Mouse (Mus musculus): Measurements from ENCODE around the gene Crp. TPM values are rescaled to one million over a fixed set of nuclear protein-coding genes. Genes with fewer than 3 reads are reported as not detected.

The Crp gene
- total and polyA plus RNA-seq, 3 experiments: not detected

- no peaks in the 10 kb centered on the region for H3K27me3 ChIP-seq (ENCODE audit: control insufficient read depth in 1 of 2, insufficient read depth in 2 of 2, low read length in 2 of 2)
- no peaks in the 10 kb centered on the region for H3K9me3 ChIP-seq (replicated peaks; ENCODE audit: insufficient read depth, low read length)
- H3K9ac ChIP-seq (ENCODE audit: control insufficient read depth, low read depth, low read length, poor library complexity, severe bottlenecking): no peak overlapping the region
- no peak for DNase-seq (ENCODE audit: low read depth, low spot score)
- no peak overlapping the region for H3K27ac ChIP-seq (ENCODE audit: control insufficient read depth, low read depth, low read length)
- no peak overlapping the region for H3K4me3 ChIP-seq (ENCODE audit: control insufficient read depth in 1 of 2, insufficient read depth in 1 of 2, low read depth in 2 of 2, low read length in 2 of 2)
- H3K4me1 ChIP-seq (ENCODE audit: control insufficient read depth in 1 of 2, insufficient read depth in 2 of 2, low read length in 2 of 2): no peaks in the 10 kb centered on the region
- no peaks in the 10 kb centered on the region for H3K79me2 ChIP-seq (ENCODE audit: control insufficient read depth, insufficient read depth, low read length, poor library complexity)
- H3K36me3 ChIP-seq (ENCODE audit: control insufficient read depth in 1 of 2, insufficient read depth in 2 of 2, low read length in 2 of 2): no peaks in the 10 kb centered on the region
- no peak for TF ChIP-seq POLR2A (IDR thresholded peaks at IDR 0.05; ENCODE audit: control insufficient read depth in 1 of 2, insufficient read depth in 1 of 2, low read depth in 1 of 2, low read length in 2 of 2, poor library complexity in 1 of 2)
Observed at GRCm38 (mm10) chr1:172680742-172681141, 17.1 kb upstream of the Crp start.

- H3K27ac ChIP-seq (ENCODE audit: control insufficient read depth, low read depth, low read length): no peak overlapping the region
- H3K36me3 ChIP-seq (ENCODE audit: control insufficient read depth in 1 of 2, insufficient read depth in 2 of 2, low read length in 2 of 2): no peaks in the 10 kb centered on the region
- TF ChIP-seq MAX (IDR thresholded peaks at IDR 0.05; ENCODE audit: low read length) (no peak), CHD2 (IDR thresholded peaks at IDR 0.05; ENCODE audit: low read length) (no peak)
- no peaks in the 10 kb centered on the region for H3K27me3 ChIP-seq (ENCODE audit: control insufficient read depth in 1 of 2, insufficient read depth in 2 of 2, low read length in 2 of 2)
- H3K4me3 ChIP-seq (ENCODE audit: control insufficient read depth in 1 of 2, insufficient read depth in 1 of 2, low read depth in 2 of 2, low read length in 2 of 2): no peak overlapping the region
- H3K79me2 ChIP-seq (ENCODE audit: control insufficient read depth, insufficient read depth, low read length, poor library complexity): no peaks in the 10 kb centered on the region
- no peak overlapping the region for H3K9ac ChIP-seq (ENCODE audit: control insufficient read depth, low read depth, low read length, poor library complexity, severe bottlenecking)
- H3K4me1 ChIP-seq (ENCODE audit: control insufficient read depth in 1 of 2, insufficient read depth in 2 of 2, low read length in 2 of 2): no peaks in the 10 kb centered on the region
- H3K9me3 ChIP-seq (replicated peaks; ENCODE audit: insufficient read depth, low read length): no peaks in the 10 kb centered on the region
- no peak for DNase-seq (ENCODE audit: low read depth, low spot score)
Observed at GRCm38 (mm10) chr1:172683551-172683950, 14.3 kb upstream of the Crp start.

GRCm38 (mm10) chr1:172683957-172684356, 13.9 kb upstream of the Crp start:
- TF ChIP-seq GATA1 (IDR thresholded peaks at IDR 0.05; ENCODE audit: low read depth, low read length) (no peak), TCF12 (IDR thresholded peaks at IDR 0.05; ENCODE audit: low read depth, low read length) (no peak), JUND (IDR thresholded peaks at IDR 0.05; ENCODE audit: low read depth, low read length) (no peak), BHLHE40 (IDR thresholded peaks at IDR 0.05; ENCODE audit: borderline replicate concordance, low read depth, low read length) (no peak), USF1 (IDR thresholded peaks at IDR 0.05; ENCODE audit: low read depth, low read length) (no peak), TBP (IDR thresholded peaks at IDR 0.05; ENCODE audit: low read depth, low read length) (no peak), CTCF (IDR thresholded peaks at IDR 0.05 in 2 of 3, conservative IDR thresholded peaks at IDR 0.05 in 1 of 3; ENCODE audit: control insufficient read depth in 1 of 3, insufficient read depth in 1 of 3, low read depth in 2 of 3, low read length in 3 of 3, poor library complexity in 1 of 3, severe bottlenecking in 1 of 3) (no peak), MAFK (IDR thresholded peaks at IDR 0.05; ENCODE audit: borderline replicate concordance, low read depth, low read length) (no peak)
- Histone ChIP-seq H3K79me2 (ENCODE audit: control insufficient read depth, insufficient read depth, low read length, poor library complexity) (no peaks in the 10 kb centered on the region), H3K9ac (ENCODE audit: control insufficient read depth, low read depth, low read length, poor library complexity, severe bottlenecking) (no peak overlapping the region), H3K9me3 (replicated peaks; ENCODE audit: insufficient read depth, low read length) (no peaks in the 10 kb centered on the region), H3K4me3 (ENCODE audit: control insufficient read depth in 1 of 2, insufficient read depth in 1 of 2, low read depth in 2 of 2, low read length in 2 of 2) (no peak overlapping the region), H3K27ac (ENCODE audit: control insufficient read depth, low read depth, low read length) (no peak overlapping the region), H3K36me3 (ENCODE audit: control insufficient read depth in 1 of 2, insufficient read depth in 2 of 2, low read length in 2 of 2) (no peaks in the 10 kb centered on the region), H3K27me3 (ENCODE audit: control insufficient read depth in 1 of 2, insufficient read depth in 2 of 2, low read length in 2 of 2) (no peaks in the 10 kb centered on the region), H3K4me1 (ENCODE audit: control insufficient read depth in 1 of 2, insufficient read depth in 2 of 2, low read length in 2 of 2) (no peaks in the 10 kb centered on the region)
- DNase-seq (ENCODE audit: low read depth, low spot score): no peak

GRCm38 (mm10) chr1:172685178-172685577, 12.7 kb upstream of the Crp start:
- H3K27me3 ChIP-seq (ENCODE audit: control insufficient read depth in 1 of 2, insufficient read depth in 2 of 2, low read length in 2 of 2): no peaks in the 10 kb centered on the region
- no peaks in the 10 kb centered on the region for H3K79me2 ChIP-seq (ENCODE audit: control insufficient read depth, insufficient read depth, low read length, poor library complexity)
- TF ChIP-seq TCF12 (IDR thresholded peaks at IDR 0.05; ENCODE audit: low read depth, low read length): no peak
- TF ChIP-seq MAZ (IDR thresholded peaks at IDR 0.05; ENCODE audit: low read depth, low read length): no peak
- TF ChIP-seq USF1 (IDR thresholded peaks at IDR 0.05; ENCODE audit: low read depth, low read length): no peak
- no peak for TF ChIP-seq SMC3 (IDR thresholded peaks at IDR 0.05; ENCODE audit: low read depth, low read length)
- no peak for TF ChIP-seq POLR2A (IDR thresholded peaks at IDR 0.05; ENCODE audit: control insufficient read depth in 1 of 2, insufficient read depth in 1 of 2, low read depth in 1 of 2, low read length in 2 of 2, poor library complexity in 1 of 2)
- no peak for TF ChIP-seq CHD1 (IDR thresholded peaks at IDR 0.05; ENCODE audit: low read depth, low read length)
- TF ChIP-seq TAL1 (IDR thresholded peaks at IDR 0.05; ENCODE audit: low read length): no peak
- TF ChIP-seq CTCF (IDR thresholded peaks at IDR 0.05 in 2 of 3, conservative IDR thresholded peaks at IDR 0.05 in 1 of 3; ENCODE audit: control insufficient read depth in 1 of 3, insufficient read depth in 1 of 3, low read depth in 2 of 3, low read length in 3 of 3, poor library complexity in 1 of 3, severe bottlenecking in 1 of 3): no peak
- TF ChIP-seq TBP (IDR thresholded peaks at IDR 0.05; ENCODE audit: low read depth, low read length): no peak
- no peak for TF ChIP-seq EP300 (IDR thresholded peaks at IDR 0.05; ENCODE audit: low read depth in 1 of 2, low read length in 2 of 2)
- no peak for TF ChIP-seq KAT2A (conservative IDR thresholded peaks at IDR 0.05; ENCODE audit: low read depth, low read length)
- no peak for TF ChIP-seq MXI1 (IDR thresholded peaks at IDR 0.05; ENCODE audit: low read depth, low read length)
- no peak for TF ChIP-seq ZMIZ1 (IDR thresholded peaks at IDR 0.05; ENCODE audit: low read depth, low read length)
- no peak for TF ChIP-seq USF2 (IDR thresholded peaks at IDR 0.05; ENCODE audit: borderline replicate concordance in 1 of 2, insufficient read depth in 1 of 2, low read depth in 1 of 2, low read length in 2 of 2)
- TF ChIP-seq MAX (IDR thresholded peaks at IDR 0.05; ENCODE audit: low read length): no peak

More at GRCm38 (mm10) chr1:172685178-172685577, 12.7 kb upstream of the Crp start:
- Histone ChIP-seq H3K4me1 (ENCODE audit: control insufficient read depth in 1 of 2, insufficient read depth in 2 of 2, low read length in 2 of 2) (no peaks in the 10 kb centered on the region), H3K4me3 (ENCODE audit: control insufficient read depth in 1 of 2, insufficient read depth in 1 of 2, low read depth in 2 of 2, low read length in 2 of 2) (no peak overlapping the region), H3K36me3 (ENCODE audit: control insufficient read depth in 1 of 2, insufficient read depth in 2 of 2, low read length in 2 of 2) (no peaks in the 10 kb centered on the region), H3K27ac (ENCODE audit: control insufficient read depth, low read depth, low read length) (no peak overlapping the region), H3K9me3 (replicated peaks; ENCODE audit: insufficient read depth, low read length) (no peaks in the 10 kb centered on the region), H3K9ac (ENCODE audit: control insufficient read depth, low read depth, low read length, poor library complexity, severe bottlenecking) (no peak overlapping the region)
- no peak for DNase-seq (ENCODE audit: low read depth, low spot score)
